Mouse (Mus musculus) gastrocnemius, postnatal 25 days (tissue): ENCODE measurements around the gene Magix. TPM values are rescaled to one million over a fixed set of nuclear protein-coding genes. Genes with fewer than 3 reads are reported as not detected.
A peak's percentile ranks its signal among the peaks of the same experiment; 100 is the strongest.

Experiments used
- DNase-seq: peaks from one replicate; pipeline ENCODE4 v3.0.0; 2022
- total RNA-seq, 2 experiments: library from RNA; stranded (reverse); gene quantifications; 1 replicate in 1 of 2; 2 replicates in 1 of 2; pipeline ENCODE4 v1.2.3; 2021

The Magix gene
- total RNA-seq, 2 experiments from 2014 or later, result 16.5 to 21.5 TPM

DNA sequence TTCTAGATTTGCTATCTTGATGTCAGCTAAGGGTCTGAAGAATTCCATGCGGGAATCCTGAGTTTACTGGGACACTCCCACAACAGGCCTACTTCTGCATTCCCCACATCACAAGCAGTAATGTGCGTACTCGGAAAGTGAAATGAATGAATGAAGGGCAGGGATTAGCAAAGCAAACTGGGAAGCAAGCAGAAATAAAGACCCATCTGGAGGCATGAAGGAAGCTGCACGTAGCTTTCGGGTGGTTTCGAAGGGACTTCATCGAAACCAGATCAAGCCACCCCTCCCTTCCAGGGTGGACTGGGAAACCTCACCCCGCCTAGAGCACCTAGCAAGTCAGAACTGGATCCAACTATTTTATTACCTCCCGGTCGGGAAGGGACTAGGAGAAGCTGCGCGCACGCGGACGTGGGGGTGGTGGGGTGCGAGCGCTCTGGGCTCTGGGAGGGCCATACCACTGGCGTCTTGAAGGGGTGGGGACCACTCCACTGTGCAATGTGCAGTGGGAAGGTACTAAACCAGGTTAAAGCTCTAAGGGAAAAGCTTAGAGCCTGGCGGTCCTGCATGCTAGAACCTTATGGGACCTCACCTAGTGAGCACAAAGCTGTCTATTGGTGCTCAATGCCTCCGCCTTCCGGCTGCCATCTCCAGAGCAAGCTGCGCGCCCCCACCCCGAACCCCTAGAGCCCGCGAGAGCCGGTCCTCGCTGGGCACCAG, 6.6 kb downstream of the Magix start:
- DNase-seq, result no peak

DNA sequence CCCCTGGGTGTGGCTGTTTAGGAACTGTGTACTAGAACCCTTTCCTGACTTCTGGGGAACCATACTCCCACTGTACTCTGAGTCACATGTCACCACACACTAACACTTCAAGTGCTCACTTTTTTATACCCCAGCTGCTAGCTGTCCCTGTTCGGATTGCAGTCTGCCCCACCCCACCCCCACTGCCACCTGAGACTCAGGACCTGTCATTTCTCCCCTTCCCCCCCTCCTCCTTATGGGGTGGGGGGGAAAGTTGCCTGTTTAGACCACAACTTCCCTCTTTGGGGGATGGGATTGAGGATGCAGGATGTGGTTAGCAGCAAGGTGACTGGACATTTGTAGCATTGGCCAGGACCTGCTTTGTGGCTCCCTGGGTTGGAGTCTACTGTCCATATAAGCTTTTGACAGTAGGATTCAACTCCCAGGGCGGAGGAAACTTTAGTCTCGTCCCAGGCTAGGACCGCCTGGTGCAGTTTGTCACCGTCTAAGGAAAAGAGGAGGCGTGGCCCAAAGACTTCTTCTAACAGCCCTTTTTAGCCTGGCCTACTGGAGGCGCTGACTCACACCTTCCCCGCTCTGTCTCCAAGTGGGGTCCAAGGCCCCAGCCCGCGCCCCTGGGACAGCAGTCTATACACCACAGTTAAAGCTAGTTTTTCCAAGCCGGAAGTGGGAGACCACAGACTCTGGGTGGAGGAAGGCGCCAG, 7.3 kb downstream of the Magix start:
- peak; percentile 26 for DNase-seq

DNA sequence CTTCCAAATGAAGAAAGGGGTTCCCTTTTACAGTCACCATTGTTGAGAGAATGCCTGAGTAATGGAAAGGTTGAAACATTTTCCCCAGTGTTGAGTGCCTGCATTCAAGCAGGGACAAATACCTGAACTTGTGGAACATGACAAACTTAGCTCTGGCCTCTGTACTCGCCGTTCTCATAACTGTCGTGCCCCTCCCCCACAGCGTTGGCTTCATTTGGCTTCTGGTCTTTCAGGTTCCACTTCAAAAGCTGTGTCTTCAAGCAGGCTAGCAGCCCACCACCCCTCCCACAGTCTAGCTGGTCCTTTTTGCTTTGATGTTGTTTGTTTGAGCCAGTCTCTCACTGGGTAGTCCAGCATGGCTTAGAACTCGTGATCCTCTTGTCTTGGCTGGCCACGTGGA, 8.3 kb downstream of the Magix start:
- DNase-seq, result no peak

DNA sequence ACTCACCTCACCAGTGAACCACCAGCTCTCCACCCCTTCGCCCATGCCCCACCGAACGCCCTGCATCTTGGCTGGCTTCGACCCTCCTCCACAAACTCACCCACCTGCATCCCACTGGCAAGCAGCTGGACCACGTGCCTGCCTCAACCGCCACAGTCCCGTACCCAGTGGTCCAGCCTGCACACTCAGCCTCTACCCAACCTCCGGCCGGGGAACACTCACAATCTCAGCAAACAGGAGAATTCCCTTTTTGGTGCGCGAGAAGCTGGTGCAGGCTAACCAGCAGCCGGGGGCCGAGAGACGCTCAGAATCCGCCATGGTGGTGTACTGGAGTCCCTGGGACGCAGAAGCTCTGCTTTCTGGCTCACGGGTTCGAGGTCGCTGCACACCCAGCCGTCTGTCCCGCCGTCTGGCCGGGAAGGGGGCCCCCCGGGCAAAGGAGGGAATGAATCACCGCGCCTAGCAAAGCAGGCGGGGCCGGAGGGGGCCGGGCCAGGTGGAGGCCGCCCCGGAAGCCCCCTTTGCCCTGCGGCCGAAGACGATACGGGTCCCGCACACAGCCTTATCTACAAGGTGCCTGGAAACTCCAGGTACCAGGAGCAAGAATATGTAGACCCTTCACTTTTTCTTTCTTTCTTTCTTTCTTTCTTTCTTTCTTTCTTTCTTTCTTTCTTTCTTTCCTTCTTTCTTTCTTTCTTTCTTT, 10.0 kb downstream of the Magix start, which contains the start of gene Plp2:
Plp2 (minus strand) TSS at position 470 of the 703 bp plus-strand sequence.
- DNase-seq, result peak; percentile 58

DNA sequence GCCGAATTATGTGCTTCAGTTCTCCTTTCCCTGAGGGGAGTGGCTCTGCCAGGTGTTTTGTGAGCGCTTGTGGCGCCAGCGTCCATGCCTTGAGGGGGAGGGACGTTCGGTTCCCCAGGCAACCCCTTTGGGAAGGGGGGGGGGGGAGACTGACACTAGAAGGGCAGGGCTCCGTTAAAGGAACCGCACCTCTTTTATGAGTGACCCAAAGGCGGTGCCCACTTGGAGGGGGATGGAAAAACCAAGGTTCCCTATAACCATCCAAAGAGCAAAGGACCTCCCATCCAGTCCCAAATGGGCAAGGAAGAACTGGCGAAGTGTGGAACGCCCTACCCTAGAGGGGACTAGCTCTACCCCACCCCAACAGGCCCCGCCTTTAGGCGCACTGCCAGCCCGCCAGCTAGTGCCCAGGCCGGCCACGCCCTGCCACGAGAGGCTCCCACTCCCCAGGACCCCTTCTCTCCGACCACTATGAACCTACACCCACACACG, 10.6 kb downstream of the Magix start:
- peak; percentile 75 for DNase-seq

DNA sequence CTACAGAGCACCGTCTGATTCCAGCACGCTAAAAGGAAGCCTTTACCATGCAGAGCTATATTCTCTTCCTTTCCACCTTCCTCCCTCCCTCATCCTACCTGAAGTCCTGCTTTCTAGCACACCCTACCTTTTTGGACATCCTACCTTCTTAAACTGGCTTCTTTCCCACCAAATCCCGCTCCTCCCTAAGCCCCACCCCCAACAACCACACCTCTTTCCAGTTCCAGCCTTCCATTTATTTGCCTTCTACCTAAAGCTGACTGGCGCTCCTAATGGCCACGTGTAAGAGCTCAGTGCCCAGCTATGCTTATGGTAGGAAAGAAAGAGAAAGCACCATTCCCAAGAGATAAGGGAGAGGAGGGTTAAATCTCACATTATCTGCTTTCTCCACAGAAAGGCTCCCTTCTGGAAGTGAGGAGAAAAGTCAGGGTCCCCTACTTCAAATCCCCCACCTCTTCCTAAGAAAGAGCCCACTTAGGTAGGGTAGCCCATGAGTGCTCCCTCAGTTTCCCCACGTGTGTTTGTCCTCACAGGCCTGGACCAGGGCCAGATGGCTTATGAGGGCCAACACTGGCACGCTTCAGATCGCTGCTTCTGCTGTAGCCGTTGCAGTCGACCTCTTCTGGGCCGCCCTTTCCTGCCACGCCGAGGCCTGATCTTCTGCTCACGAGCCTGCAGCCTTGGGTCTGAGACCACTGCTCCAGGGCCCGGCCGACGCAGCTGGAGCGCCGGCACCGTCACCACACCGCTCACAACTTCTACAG, 15.1 kb downstream of the Magix start:
- no peak for DNase-seq

DNA sequence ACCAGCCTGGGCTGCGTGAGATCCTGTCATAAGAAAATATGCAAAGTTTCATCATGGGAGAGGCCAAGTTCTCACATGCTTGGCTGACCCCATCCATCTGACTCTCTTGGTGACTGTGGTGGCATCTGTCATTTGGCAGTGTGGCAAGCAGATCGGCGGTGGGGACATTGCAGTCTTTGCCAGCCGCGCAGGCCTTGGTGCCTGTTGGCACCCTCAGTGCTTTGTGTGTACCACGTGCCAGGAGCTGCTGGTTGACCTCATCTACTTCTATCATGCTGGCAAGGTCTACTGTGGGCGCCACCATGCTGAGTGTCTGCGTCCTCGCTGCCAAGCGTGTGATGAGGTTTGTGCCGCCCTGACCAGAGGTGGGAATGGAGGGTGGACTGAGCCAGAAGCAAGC, 16.3 kb downstream of the Magix start:
- DNase-seq, result no peak

DNA sequence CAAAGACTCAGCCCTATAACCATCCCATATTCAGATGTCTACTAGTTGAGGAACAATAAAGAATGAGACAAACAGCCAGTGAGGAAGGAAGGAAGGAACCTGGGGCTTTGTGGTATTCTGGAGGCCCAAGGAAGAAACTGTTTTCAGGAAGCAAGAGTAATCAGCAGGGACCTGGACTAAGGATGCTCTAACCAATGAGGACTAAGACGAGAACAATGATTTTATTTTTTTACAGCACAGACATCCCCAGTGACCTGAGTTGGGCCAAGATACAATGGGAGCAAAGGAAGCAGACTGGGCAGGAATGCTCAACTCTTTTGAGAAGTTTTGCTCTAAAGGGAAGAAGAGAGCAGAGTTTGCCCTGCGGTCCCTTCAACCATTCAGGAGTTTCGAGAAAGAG, 18.1 kb downstream of the Magix start:
- no peak for DNase-seq

DNA sequence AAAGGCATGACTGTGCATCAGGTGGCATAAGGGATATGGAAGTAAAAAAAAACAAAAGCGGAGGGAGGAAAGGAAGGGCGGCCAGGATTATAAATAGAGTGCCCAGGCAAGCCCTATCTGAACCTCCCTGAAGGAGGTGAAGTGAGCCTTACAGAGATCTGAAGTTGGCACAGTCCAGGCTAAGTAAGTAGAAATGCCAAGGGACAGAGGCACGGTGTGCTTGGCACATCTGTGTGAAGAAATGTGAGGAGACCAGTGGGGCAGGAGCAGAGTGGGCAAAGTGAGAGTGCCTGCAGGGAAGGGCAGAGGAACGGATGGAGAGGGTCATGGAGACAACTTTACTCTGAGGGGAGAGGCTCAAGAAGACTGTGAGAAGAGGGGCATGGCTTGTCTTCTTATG, 20.0 kb downstream of the Magix start:
- peak; percentile 67 for DNase-seq

DNA sequence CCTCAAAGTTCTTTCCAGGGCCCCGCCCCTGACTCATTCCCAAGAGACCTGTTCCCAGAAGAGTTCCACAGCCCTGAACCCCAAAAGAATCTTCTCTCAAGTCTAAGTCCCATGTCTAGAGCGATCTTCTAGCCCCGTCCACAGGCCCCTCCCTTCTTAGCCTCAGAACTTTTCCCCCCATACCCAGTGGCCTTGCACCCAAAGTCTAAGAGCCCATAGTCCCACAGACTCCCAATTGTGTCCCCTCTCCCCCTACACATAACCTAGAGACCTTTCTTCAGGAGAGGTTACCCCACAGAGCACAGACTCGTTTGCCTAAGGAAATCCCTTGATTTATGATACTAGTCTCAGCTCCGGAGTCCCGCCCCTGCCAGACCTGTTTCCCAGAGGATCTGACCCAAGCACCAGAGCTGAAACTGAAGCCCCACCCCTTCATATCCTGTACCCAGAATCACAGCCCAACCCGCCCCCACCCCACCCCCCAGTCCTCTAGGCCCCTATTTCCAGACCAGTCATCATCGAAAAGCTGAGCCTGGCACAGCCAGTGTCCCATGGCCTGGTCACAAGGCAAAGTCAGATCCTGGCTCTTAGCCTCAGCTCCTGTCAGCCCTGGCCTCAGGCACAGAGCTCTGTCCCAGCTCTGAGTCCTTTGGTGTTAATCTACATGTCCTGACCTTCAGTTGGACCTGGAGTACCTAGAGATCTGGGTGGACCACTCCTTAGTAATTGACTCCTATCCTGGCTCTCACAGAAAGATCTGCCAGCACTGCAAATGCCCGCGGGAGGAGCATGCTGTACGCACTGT, 22.1 kb downstream of the Magix start:
- peak; percentile 70 for DNase-seq

DNA sequence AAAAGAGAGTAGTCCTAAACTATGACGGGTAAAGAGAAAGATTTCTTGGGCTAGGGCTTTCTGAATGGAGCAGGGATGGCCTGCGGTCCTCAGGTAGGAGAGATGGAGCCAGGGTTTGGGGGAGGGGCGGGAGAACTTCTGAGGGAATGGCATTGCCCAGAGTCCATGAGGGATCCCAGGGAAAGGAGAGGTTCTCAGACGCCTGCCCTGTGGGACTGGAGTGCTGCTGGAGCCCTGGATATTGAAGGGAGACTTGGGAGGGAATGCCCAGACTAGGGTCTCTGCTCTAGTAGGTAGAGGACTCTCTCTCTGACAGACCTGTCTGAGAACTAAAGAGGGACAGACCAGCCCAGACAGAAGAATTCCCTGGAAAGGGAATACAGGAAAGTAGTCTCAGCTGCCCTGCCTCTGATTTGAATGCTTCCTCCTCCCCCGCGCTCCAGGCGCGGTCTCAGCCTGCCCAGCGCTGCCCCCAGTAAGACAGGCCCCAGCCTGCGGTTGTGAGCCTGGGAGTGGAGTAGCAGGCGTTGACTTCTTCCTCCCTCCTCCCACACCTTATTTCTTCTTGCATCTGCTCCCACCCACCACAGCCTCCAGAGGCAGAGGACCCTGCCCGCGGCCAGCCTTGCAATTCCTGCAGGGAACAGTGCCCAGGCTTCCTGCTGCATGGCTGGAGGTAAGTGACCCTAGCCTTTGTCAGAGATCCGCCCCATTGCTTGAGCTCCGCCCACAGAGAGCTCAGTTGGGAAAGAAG, 22.8 kb downstream of the Magix start:
- peak; percentile 45 for DNase-seq

DNA sequence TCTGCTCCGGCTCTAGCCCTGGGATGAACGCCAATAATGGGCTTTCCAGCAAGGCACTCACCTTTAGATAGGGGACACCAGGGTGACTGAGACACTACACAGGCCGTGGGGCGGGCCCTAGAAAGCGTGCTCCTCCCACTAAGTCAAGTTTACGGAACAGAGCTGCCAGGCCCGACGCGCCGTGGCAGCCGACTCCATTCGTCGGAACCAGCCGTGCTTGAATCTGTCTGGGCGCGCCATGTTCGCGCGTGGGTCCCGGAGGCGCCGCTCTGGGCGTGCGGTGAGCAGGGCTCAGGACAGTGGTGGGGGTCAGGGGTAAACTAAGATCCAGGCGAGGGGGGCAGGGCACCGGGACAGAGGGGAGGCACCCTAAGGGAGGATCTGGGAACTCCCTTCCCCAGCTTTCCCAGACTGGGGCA, 23.8 kb downstream of the Magix start, which contains the start of gene Prickle3:
Prickle3 (plus strand) TSS at position 40 of the 419 bp plus-strand sequence.
- peak; percentile 68 for DNase-seq

DNA sequence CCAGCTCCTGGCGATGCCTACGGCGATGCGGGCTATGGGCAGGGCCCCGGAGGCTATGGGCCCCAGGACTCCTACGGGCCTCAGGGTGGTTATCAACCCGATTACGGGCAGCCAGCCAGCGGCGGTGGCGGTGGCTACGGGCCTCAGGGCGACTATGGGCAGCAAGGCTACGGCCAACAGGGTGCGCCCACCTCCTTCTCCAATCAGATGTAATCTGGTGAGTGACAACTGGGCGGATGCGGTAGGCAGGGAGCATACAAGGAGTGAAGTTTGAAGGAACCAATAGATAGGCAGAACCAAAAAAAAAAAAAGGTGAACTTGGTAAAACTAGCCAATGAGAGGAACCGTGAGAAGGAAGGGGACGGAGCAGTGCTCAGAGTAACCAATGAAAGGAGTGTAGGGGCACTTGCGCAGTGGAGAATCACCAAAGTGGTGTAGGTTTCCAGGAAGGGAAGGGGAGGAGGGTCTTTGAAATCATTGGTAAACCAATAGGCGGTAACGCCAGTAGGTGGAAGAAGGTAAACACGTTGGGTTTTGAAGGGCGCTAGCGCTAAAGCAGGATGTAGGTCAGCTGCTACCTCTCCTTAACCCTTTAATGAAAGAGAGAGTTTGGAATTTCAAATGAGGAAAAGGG, 32.3 kb downstream of the Magix start:
- peak; percentile 84 for DNase-seq

DNA sequence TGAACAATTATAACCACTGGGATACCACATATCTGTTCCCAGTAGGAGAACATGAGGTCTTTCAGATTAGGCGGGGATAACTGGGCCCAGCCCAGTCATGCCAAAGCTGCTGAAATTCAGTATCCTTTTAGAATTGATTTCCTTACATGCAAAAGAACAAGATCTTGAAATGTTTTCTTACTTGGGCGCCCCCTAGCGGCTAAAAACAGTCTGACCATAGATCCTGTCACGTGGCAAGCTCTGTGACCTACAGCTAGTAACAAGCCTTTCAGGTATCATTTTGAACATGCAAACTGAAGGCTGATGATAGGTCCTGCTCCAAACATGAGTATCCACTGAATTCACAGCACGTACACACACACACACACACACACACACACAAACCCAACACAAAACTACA, 35.7 kb downstream of the Magix start:
- peak; percentile 28 for DNase-seq

DNA sequence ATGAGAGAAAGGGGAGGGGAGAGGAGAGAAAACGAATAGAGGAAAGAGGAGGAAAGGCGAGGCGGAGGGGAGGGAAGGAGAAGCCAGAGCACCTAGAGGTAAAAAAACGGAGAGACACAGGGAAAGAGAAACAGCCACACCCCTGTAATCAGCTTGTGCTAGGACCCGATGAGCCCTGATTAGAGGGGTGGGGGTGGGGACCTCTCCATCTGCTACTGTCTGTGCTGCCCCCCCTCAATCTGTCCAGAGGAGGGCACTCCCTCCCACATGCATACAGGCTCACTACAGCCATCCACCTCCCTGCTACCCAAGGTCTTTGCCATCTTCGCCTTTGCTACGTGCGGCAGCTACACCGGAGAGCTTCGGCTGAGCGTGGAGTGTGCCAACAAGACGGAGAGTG, 40.3 kb downstream of the Magix start:
- DNase-seq, result no peak

DNA sequence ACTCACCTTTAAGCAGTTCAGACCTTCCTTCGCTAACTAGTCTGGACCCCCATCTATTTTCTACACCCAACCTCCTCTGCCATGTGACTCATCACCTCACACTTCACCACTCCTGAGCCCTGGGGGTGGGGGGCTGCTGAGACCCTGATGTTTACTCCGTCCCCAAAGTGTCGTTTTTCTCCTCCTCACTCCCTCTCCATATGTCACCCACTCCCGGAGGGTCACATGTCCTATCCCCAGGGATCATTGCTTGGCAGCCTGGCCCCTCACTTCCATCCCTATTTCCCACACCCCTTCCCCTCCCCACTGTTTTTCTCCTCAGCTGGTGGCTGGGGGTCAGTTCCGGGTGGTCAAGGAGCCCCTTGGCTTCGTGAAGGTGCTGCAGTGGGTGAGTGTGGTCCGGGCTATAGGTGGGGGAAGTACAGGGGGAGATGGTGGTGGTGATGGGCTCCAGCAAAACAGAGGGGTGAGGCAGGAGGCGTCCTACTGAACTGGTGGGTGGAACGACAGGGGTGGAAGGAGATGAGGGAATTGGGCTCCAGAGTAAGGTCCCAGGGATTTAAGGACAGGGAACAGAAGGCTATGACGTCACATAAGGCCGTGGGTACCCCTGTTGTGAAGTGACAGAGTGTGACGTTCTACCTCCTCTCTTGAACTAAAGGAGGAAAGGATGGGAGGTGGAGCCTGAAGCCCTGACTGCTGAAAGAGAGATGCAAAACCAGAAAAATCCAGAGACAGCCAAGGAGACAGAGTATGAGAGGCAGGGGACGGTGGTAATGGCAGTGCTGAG, 41.3 kb downstream of the Magix start:
- DNase-seq, result no peak

DNA sequence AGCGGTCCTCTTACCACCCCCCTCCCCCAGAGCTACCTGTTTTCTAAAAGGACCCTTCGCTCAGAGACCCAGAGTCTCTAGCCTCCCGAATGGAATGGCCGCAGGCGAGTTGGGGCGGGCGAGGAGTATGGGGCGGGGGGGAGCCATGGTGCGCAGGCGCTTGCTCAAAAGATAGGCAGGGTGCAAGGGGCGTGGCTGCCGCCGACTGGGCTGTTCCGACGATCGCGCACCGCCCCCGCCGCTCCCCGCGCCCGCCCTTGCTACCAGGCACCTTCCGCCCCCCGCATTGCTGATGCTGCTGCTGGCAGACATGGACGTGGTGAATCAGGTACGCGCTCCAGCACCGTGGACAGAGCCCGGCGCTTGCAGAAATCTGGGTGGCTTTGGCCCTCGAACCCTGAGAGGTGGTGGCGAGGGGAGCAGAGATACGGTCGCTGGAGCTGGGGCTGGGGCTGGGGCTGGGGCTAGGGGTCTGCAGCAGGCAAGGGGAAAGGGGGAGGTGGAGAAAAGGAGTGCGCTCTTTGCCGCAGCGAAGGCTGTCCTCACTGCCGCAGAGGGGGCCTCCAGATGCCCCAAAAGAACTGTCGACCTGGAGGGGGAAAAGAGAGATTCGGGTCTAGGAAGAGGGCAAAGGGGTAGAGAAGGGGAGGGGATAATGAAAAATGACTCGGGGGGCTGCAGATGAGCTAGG, 42.5 kb downstream of the Magix start, which contains the start of gene Syp:
Syp (plus strand) TSS at position 71 of the 691 bp plus-strand sequence.
- peak; percentile 59 for DNase-seq

DNA sequence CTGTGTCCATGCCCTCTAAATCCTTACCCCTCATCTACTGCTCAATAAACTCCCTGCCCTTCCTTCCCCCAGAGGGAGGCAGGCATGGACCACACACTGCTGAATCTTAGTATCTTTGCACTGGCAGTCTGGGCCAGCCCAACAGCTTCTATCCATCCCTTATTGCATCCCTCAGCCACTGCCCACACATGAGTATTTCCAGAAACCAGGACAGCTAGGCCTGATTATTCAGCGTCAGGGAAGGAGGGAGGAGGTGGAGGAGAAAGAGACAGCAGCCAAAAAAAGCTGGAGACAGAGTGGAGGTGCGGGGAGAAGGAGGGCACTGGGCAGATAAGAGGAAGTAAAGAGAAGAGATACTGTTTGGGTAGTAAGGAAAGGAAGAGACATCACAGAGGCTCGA, 46.0 kb downstream of the Magix start:
- no peak for DNase-seq
